Mouse (Mus musculus): ENCODE data around the gene Dglucy.

DNA sequence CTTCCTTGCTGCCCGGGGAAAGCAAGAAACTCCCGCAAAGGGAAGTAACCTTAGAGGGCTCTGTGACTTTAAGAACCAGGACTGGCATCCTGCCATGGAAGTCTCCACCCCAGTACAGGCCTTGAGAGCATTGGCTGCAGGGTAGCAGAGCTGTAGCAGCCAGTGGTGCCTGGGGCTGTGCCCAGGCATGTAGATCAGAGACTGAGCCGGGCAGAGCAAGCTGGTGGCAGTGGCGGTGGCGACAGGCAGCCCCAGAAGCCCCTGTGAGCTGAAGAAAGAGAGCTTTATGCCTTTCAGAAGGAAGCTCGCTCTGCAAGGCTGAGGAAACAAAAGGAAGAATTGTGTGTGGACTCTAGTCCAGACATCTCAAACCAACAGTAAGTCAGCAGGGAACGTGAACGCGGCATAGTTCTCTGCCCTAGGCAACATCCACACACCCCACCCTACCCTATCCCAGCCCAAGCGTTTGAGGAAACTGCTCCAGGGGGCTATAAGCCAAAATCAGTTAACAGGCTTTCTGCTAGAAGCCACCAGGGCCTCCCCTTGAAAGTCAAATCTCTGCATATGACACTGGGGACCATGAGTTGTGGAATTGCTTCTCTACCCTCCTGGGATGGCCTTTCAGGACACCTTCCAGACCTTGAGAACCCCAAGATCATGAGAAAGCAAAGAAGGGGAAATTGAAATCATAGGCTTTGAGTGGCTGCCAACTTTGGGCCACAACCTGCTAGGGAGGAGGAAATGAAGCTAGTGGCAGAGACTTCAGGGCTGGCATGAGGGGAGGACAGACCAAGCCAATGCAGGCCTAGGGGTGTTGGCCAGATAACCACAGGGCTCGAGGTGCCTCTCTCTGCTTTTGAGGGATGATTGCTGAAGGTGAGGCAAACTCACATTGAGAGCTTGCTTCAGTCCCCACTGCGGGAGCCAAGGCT lies at the start of gene Dglucy:
- no peak for TF ChIP-seq CTCF (IDR thresholded peaks at IDR 0.05; ENCODE audit: low read depth)
- no peak for TF ChIP-seq EP300 (IDR thresholded peaks at IDR 0.05; ENCODE audit: low read depth)
